Mouse (Mus musculus): ENCODE data around the gene Tubgcp5.

The Tubgcp5 gene

GRCm38 (mm10) chr7:55846606-55847312 is 52.8 kb downstream of the Tubgcp5 start:
- in situ Hi-C loops (cut with MboI; ENCODE audit: low pct_unique_long_range_greater_than_20kb in 1 of 2, low sequenced_read_pairs in 2 of 2, unreplicated experiment in 1 of 2), result no loop called here

DNA sequence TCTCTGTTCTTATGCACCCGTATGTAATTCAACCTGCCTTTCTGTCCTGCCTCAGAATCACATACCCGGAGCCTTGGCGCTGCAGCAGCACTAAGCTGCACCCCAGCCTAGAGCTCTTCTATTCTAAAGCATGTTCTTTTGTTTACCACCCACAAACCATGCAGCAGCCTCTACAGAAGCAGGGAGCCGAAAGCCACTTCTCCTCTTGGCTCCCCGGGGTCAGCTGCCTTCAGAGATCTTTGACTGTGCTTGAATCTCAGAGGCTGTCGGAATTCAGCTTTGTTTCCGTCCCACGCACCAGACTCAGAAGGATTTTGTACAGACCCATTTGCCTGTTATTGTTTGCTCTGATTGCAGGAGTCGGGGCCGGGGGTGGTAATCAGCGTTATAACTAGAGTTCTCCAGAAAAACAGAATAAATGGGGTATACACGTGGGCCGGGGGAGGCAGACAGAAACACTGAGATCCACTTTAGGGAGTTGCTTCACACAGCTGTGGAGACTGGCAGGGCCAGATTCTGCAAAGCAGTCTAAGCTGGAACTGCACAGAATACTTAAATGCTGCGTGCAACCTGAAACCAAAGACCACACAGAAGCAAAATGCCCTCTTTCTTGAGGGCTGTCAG is 56.1 kb downstream of the Tubgcp5 start:
- in situ Hi-C loops (cut with MboI; ENCODE audit: low pct_unique_long_range_greater_than_20kb in 1 of 2, low sequenced_read_pairs in 2 of 2, unreplicated experiment in 1 of 2), result no loop called here

DNA sequence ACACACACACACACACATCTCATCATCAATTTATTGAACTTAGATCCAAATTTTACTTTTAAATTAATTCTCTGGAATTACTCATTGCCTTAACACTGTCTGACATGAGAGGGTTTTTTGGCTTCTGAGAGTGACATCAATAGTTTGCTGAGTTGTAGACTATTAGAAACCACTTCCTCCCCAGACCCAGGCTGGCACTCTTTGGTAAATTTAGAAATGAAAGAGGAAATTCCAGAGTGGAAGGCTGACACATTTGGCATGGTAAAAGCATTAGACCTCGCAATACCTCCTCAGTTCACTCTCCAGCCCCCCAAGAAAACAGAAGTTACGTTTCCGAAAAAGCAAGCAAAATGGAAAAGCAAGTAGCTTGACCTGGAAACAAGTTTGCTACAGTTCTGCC is 58.8 kb downstream of the Tubgcp5 start:
- in situ Hi-C loops (cut with MboI; ENCODE audit: low pct_unique_long_range_greater_than_20kb in 1 of 2, low sequenced_read_pairs in 2 of 2, unreplicated experiment in 1 of 2), result no loop called here

GRCm38 (mm10) chr7:55855597-55855996 is 61.6 kb downstream of the Tubgcp5 start:
- in situ Hi-C loops (cut with MboI; ENCODE audit: low pct_unique_long_range_greater_than_20kb in 1 of 2, low sequenced_read_pairs in 2 of 2, unreplicated experiment in 1 of 2), result no loop called here

GRCm38 (mm10) chr7:55856741-55857140 is 62.8 kb downstream of the Tubgcp5 start:
- in situ Hi-C loops (cut with MboI; ENCODE audit: low pct_unique_long_range_greater_than_20kb in 1 of 2, low sequenced_read_pairs in 2 of 2, unreplicated experiment in 1 of 2), result no loop called here

DNA sequence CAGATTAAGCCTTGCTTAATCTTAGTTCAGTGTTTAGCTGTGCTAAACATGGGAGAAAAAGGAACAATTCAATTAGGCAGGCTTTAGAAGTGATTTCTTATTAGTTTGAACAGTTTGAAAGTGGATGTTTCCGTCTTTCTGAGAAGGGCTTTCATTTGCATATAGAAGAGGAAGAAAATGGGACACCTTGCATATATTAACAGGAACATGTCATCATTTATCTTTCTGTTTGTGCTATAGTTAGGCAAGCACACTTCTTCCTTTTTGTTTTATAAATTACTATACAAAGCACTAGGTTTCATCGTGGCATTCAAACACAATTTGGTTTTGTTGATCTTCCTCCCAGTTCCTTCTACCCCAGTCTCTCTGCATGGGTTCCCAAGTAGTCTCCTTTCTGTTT is 63.8 kb downstream of the Tubgcp5 start:
- in situ Hi-C loops (cut with MboI; ENCODE audit: low pct_unique_long_range_greater_than_20kb in 1 of 2, low sequenced_read_pairs in 2 of 2, unreplicated experiment in 1 of 2), result no loop called here

DNA sequence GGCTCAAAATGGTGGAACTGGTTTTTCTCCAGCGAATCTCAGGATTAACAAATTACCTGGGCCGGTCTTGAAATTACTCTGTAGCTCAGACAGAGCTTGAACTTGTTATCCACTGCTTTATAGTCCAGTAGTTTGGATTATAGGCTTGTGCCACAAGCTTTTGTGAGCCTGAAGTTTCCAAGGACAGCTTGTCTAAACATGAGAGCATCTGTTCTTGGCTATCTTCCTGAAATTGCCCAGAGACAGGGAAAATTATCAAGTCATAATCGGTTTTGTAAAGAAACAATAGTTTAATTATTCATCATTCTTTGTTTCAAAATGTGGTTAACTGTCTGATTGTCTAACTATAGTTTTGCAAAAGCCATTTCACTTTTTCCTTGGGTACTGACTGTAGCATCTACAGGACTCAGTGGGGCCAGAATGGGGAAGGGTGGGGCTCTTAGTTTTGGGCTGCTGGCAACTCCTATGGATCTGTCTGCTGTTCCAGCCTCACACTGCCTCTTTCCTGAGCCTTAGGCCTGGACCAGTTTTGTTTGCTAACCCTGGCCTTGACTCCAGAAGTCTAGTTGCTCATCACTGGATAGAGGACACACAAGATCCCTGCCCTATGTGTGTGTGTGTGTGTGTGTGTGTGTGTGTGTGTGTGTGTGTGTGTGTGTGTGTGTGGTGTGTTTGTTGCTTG is 65.0 kb downstream of the Tubgcp5 start:
- in situ Hi-C loops (cut with MboI; ENCODE audit: low pct_unique_long_range_greater_than_20kb in 1 of 2, low sequenced_read_pairs in 2 of 2, unreplicated experiment in 1 of 2), result no loop called here

DNA sequence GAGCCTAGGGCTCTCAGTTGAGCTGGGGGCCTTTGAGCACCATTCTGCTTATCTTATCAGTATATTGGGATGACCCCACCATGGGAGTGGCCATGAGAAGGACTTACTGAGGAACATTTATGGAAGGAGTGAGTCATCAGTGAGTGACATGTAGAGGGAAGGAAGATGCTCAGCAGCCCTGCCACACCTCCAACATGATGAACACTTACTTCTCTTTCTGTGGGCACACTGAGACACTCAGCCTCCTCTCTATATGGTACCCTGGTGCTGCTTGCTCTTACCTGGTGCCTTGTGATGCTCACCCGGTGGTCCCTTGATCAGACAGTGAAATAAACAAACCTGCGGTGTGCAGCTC is 65.5 kb downstream of the Tubgcp5 start:
- in situ Hi-C loops (cut with MboI; ENCODE audit: low pct_unique_long_range_greater_than_20kb in 1 of 2, low sequenced_read_pairs in 2 of 2, unreplicated experiment in 1 of 2), result no loop called here

DNA sequence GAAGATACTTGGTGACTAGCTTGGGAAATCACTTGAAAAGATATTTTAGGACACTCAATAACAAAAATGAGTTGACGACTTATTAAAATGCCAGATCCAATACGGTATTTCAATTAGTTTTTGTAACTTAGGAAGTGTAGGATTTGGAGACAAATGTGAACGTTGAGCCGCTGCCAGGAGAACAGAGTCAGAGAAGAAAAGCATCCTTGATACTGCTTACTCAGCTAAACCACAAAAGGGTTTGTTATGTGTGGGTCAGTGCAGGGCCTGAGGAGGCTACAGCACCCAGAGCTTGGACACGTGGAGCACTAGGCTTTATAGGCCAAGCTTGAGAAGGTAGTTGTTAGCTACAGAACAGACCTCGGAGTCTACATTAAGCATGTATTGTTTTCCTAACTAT is 66.0 kb downstream of the Tubgcp5 start:
- in situ Hi-C loops (cut with MboI; ENCODE audit: low pct_unique_long_range_greater_than_20kb in 1 of 2, low sequenced_read_pairs in 2 of 2, unreplicated experiment in 1 of 2), result no loop called here

DNA sequence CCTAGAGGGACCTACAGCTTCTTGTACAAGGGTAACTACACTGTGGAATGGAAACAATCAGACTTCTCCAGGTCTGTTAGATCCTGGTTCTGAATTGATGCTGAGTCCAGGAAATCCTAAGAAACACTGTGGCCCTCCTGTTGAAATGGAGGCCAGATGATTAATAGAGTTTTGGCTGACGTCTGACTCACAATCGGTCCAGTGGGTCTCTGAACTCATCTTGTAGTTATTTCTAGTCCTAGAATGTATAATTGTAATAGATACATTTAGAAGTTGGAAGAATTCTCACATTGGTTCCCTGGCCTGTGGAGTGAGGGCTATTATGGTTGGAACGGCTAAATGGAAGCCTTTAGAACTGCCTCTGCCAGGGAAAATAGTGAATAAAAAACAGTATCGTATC is 67.2 kb downstream of the Tubgcp5 start:
- in situ Hi-C loops (cut with MboI; ENCODE audit: low pct_unique_long_range_greater_than_20kb in 1 of 2, low sequenced_read_pairs in 2 of 2, unreplicated experiment in 1 of 2), result no loop called here

DNA sequence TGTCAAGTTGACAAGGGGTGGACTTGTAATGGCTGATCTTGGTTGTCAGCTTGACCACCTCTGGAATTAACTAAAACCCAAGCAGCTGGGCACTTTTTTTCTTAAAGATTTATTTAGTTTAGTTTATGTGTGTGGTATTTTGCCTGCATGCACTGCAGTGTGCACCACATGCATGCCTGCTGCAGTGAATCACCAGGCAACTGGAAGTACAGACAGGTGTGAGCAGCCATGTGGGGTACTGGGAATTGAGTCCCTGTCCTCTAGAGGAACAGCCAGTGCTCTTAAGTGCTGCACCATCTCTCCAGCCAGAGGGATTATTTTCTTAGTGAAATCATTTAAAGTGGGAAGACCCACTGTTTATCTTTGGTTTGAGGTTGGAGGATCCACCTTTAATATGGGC is 71.1 kb downstream of the Tubgcp5 start:
- in situ Hi-C loops (cut with MboI; ENCODE audit: low pct_unique_long_range_greater_than_20kb in 1 of 2, low sequenced_read_pairs in 2 of 2, unreplicated experiment in 1 of 2), result no loop called here

GRCm38 (mm10) chr7:55865750-55866416 is 71.9 kb downstream of the Tubgcp5 start:
- in situ Hi-C loops (cut with MboI; ENCODE audit: low pct_unique_long_range_greater_than_20kb in 1 of 2, low sequenced_read_pairs in 2 of 2, unreplicated experiment in 1 of 2), result no loop called here

- in situ Hi-C loops (cut with MboI; ENCODE audit: low pct_unique_long_range_greater_than_20kb in 1 of 2, low sequenced_read_pairs in 2 of 2, unreplicated experiment in 1 of 2), result no loop called here
Measured at GRCm38 (mm10) chr7:55868247-55868646, 74.3 kb downstream of the Tubgcp5 start.

GRCm38 (mm10) chr7:55869220-55869619 is 75.3 kb downstream of the Tubgcp5 start:
- in situ Hi-C loops (cut with MboI; ENCODE audit: low pct_unique_long_range_greater_than_20kb in 1 of 2, low sequenced_read_pairs in 2 of 2, unreplicated experiment in 1 of 2), result no loop called here

DNA sequence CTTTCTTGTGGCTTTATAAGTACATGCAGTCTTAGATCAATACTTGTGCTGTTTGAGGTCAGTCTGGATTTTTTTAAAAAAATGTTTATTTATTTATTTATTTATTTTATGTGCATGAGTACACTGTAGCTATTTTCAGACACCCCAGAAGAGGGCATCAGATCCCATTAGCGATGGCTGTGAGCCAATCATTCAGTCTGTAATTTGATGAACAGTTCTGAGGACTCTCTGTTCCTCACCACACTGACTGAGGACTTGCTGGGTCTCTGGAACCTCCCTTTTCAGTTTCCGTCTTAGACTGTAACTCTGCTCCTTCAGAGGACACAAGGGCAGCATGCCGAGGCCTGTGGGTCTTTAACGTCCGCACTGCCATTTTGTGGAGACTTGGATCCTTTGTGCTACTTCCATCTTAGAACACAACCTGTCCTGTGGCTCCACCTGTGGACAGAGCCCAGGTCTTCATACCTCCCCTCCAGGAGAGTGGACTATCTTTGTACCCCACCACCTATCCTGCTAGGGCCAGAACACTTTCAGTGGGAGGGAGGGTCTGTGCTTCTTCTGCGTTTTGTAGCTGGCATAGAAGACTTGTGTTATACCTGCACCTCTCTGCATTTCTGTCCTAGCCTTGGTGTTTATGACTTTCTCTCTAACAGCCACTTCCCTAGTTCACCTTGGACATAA is 76.5 kb downstream of the Tubgcp5 start:
- in situ Hi-C loops (cut with MboI; ENCODE audit: low pct_unique_long_range_greater_than_20kb in 1 of 2, low sequenced_read_pairs in 2 of 2, unreplicated experiment in 1 of 2), result no loop called here

GRCm38 (mm10) chr7:55871476-55871875 is 77.5 kb downstream of the Tubgcp5 start:
- in situ Hi-C loops (cut with MboI; ENCODE audit: low pct_unique_long_range_greater_than_20kb in 1 of 2, low sequenced_read_pairs in 2 of 2, unreplicated experiment in 1 of 2), result no loop called here

GRCm38 (mm10) chr7:55874703-55875102 is 80.7 kb downstream of the Tubgcp5 start:
- in situ Hi-C loops (cut with MboI; ENCODE audit: low pct_unique_long_range_greater_than_20kb in 1 of 2, low sequenced_read_pairs in 2 of 2, unreplicated experiment in 1 of 2), result no loop called here

DNA sequence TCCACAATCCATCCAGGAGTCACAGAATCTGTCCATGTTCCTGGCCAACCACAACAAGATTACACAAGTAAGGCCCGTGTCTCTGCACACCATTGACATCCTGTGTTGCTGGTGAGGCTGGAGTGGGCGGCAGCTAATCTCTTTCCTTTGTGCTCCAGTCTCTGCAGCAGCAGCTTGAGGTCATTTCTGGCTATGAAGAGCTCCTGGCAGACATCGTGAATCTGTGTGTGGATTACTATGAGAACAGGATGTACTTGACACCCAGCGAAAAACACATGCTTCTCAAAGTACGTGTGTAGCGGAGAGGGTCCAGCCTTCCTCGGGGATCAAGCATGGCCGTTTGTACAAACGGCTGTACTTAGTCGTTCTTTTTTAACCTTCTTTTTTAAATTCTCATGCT is 83.8 kb downstream of the Tubgcp5 start:
- in situ Hi-C loops (cut with MboI; ENCODE audit: low pct_unique_long_range_greater_than_20kb in 1 of 2, low sequenced_read_pairs in 2 of 2, unreplicated experiment in 1 of 2), result no loop called here

GRCm38 (mm10) chr7:55880882-55881281 is 86.9 kb downstream of the Tubgcp5 start:
- in situ Hi-C loops (cut with MboI; ENCODE audit: low pct_unique_long_range_greater_than_20kb in 1 of 2, low sequenced_read_pairs in 2 of 2, unreplicated experiment in 1 of 2), result no loop called here
